Mouse (Mus musculus) heart, adult 18-20 months (tissue): ENCODE results near the gene Gm3373. TPM values are rescaled to one million over a fixed set of nuclear protein-coding genes. Genes with fewer than 3 reads are reported as not detected.
"Not testable (repeated sequence)": the region's sequence is repeated elsewhere in the genome, so short reads cannot be mapped to it uniquely, and the experiment has no call there.

ENCODE experiments used
- DNase-seq, 2 experiments: peaks; one replicate each; pipeline ENCODE4 v3.0.0; 2021 to 2022; ENCODE audit warnings: mixed read lengths in 1 of 2
- long read RNA-seq, 2 experiments: library from polyadenylated mRNA; stranded (forward); transcript quantifications; one replicate each; pipeline ENCODE4 v2.0.0; 2021
- total RNA-seq, 2 experiments: library from RNA; stranded (reverse); gene quantifications; 2 replicates each; pipeline ENCODE4 v1.2.3; 2021

Gm3373 gene
- not detected for total RNA-seq
- long read RNA-seq, experiment 1 = 0 reads
- long read RNA-seq, experiment 2 = 0 reads

DNA sequence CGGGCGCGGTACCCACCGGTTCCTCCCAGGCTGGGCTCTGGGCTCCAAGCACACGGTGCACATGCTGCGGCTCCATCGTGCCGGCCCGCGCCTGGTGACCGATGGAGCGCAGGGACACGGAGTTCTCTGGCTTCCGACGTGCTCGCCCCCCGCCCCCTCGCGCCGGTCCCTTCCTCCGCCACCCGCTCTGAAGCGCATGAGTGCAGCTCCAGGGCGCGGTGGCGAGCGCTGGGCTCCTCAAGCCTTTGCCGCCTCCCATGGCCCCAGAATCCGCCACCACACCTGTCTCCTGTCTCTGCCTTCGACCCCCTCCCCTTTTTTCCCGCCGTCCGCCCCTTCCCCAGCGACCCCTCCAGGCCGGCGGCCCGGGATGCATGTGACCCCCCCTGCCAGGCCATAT, at the start of gene Gm3373:
Gm3373 (minus strand) TSS at position 101 of the 400 bp plus-strand sequence.
- DNase-seq = not testable (repeated sequence)

DNA sequence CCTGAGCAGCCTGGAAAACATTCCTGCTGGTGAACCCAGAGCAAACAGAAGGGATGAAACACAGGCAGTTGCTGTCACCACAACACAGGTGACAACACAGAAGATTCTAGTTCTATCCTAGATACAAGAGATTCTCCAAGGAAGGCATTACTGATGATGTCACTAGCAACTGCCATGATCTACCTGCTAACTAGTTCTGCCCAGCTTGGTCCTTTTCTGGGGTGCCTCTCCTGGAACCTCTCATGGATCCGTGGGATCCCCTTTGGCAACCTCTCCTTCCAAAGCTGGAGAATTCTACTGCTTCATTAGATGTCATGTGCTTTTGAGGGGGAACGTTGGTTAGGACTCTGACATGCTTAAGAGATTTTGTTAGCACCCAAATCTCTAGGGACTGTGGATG, 54.0 kb downstream of the Gm3373 start, which contains the start of gene Gm9603:
Gm9603 (minus strand) TSS at position 101 of the 400 bp plus-strand sequence.
- DNase-seq = not testable (repeated sequence)

Other genes with a start within 250 kb of the Gm3373 start
- gene Gm3488, start 239.9 kb downstream of the Gm3373 start, total RNA-seq = under 1 TPM in 1 of 2 experiments, not detected in 1; 0.40 TPM
- not detected for gene Gm3532, start 203.1 kb downstream of the Gm3373 start, total RNA-seq
- not detected for gene Gm8265, start 108.5 kb downstream of the Gm3373 start, total RNA-seq
- not detected for gene Gm9603, start 54.1 kb downstream of the Gm3373 start, total RNA-seq
- under 1 TPM in 1 of 2 experiments, not detected in 1; 0.77 TPM for gene Gm3383, start 66.4 kb upstream of the Gm3373 start, total RNA-seq
- not detected for gene Gm3424, start 88.8 kb upstream of the Gm3373 start, total RNA-seq
- gene Gm8237, start 138.8 kb upstream of the Gm3373 start, total RNA-seq = under 1 TPM; 0.18 to 0.22 TPM
- under 1 TPM in 1 of 2 experiments, not detected in 1; 0.37 TPM for gene Gm3248, start 220.2 kb upstream of the Gm3373 start, total RNA-seq
- gene Gm3453, start 237.6 kb upstream of the Gm3373 start, total RNA-seq = not detected